Mouse (Mus musculus) testis, postnatal 10 days (tissue): ENCODE data around the gene Kdm8.
"Not testable (repeated sequence)": the region's sequence is repeated elsewhere in the genome, so short reads cannot be mapped to it uniquely, and the experiment has no call there.

ENCODE experiments used
- DNase-seq: peaks from one replicate; pipeline ENCODE4 v3.0.0; 2021; ENCODE audit warnings: low spot score

Kdm8 gene

DNA sequence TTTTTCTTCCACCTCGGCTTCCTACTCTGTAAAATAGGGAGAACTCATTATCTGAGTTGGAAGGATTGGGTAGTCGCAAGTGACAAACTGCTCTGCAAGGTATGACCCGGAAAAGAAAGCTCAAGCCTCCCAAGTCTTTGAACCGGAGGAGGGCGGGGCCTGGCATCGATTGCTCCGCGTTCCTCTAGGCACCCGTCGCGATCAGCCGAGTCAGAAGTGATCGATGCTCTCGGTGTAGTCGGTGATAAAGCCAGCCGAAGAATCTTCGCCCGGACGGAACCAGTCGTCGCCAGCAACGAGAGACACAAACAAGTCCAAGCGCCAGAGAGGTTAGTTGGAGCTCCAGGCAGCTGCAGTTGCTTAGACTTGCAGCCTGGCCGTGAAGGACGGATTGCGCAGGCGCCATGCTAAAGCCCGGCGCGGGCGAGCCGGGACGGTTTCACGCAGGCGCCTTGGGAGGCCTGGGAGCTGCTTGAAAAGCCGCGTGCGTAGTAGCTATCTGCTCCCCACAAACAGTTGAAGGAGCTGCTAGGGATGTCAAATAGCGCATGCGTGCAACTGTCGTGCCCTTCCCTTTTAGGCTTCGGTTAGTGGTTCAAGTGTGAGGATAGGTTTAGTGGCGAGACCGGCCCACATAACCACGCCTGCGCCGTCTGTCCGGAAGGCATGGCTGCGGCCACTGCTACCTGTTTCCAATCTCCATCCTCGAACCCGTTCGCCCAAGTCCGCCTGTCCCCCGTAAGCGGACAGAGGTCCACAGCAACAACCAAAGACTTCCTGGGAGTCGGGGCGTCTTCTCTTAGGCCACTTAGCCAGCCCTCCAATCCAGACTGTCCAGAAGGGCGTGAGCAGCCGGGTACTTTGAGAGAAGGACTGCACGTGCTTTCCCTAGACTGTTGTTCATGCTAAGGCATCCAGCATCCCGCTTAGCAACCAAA is at the start of gene Kdm8:
TSS of gene Kdm8 (plus strand) at position 213 of the 938 bp plus-strand sequence.
- DNase-seq = peak; percentile 96

DNA sequence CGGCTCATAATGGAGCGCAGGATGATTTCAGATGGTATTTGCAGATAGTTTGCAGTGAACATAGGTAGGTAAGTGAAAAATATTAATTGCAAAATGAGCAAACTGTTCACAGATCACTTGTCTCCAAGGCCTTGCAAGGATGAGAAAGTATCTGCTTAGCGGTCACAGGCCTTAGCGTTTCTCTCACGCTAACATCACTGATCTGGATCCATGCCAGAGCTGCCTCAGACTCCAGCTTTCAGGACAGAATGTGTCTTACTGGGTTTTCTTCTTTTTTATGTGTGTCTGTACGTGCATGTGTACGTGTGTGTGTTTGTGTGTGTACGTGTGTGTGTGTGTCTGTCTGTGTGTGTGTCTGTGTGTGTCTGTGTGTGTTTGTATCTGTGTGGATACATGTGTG is 46.4 kb upstream of the Kdm8 start:
- no peak for DNase-seq

DNA sequence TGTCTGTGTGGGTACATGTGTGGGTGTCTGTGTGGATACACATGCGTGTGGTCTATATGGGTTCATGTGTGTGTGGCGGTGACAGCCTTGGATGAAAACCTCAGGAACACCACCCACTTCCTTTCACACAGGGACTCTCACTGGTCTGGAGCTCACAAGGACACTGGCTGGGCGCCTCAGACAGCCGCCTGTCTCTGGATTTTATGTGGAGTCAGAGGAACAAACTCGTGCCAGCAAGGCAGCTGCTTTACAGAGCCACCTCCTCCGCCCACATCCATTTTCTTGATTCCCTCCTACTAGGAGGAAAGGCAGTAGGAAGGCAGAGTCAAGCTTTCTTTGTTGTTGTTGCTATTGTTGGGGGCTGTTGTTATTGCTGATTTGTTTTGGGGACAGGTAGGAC is 45.8 kb upstream of the Kdm8 start:
- DNase-seq = no peak

DNA sequence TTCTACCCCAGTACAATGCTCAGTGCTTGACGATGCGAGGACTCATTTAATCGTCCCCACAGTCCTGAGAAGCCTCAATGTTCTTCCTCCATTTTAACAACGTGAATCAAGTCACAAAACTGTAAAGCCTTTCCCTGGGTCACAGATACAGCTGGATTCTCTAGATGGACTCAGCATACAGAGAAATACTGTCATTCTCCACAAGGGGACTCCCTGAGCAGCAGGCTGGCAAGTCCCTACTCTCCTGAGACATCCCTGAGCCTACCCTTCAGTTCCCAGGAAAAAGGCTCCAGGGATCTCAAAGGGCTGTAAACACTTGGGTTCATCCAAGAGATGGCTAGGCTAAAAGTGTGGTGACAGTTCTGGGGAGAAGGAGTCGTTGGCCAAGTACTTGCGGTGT is 37.3 kb upstream of the Kdm8 start:
- DNase-seq = no peak

DNA sequence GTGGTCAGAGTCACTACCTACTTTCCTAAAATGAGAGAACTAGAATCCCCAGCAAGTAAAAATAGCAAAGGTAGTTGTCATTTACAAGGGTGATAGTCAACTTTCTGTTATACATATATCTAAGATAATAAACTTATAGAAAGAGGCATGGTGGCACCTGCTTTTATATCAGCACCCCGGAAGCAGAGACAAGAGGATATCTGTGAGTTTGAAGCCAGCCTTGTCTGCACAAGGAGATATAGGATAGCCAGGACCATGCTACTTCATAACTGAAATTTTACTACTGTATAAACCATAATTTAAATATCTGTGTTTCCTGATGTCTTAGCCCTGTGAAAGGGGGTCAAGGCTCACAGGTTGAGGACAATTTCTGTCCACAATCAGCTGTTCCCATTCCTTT is 29.4 kb upstream of the Kdm8 start:
- DNase-seq = no peak

DNA sequence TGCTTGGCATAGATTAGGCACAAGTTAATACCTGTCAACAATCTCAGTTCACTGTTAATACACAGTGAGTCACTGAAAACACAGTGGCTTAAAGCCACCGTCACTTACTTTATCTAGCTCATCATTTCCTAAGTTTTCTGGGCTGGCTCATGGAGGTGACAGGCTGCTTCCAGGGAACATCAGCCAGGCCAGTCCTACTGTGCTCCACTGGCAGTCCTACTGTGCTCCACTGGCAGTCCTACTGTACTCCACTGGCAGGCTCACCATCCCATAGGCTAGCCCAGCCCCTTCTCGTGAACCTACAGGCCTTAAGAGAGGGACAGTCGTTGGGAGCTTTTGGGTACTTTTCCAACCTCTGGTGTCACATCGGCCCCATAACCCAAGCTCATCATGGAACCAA is 28.7 kb upstream of the Kdm8 start:
- DNase-seq = no peak

DNA sequence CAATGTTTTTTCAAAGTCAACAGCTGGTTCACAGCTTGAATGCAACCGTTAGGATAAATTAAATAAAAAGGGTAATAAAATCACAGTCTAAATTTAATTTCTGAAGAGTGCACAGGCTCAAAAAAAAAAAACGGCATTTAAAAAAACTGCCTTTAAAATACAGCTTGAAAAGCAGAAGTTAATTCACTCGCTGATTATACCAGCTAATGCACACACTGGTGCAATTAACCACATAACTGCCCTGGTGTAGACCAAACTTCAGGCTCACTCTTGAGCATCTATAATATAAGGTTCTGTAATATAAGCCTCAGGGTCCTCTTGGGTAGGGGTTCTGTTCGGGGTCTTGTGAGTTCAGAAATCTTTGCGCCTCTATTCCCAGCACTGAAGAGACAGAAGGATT is 27.7 kb upstream of the Kdm8 start:
- DNase-seq = no peak

DNA sequence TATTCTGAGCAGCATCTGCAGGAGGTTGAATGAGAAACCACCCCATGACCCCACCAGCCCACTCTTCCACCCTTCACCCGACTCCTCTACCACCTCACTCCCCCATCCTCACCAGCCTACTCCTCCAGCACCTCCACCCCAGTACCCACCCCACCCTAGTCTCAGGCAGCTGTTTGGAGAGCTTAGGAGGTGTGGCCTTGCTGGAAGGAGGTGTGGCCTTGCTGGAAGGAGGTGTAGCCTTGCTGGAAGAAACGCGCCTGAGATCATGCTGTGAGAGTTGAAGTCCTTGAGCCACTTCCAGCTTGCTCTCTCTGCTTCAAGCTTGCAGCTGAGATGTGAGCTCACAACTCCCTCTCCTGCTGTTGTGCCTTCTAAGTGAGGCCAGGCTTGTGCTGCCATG is 26.1 kb upstream of the Kdm8 start:
- DNase-seq = no peak

DNA sequence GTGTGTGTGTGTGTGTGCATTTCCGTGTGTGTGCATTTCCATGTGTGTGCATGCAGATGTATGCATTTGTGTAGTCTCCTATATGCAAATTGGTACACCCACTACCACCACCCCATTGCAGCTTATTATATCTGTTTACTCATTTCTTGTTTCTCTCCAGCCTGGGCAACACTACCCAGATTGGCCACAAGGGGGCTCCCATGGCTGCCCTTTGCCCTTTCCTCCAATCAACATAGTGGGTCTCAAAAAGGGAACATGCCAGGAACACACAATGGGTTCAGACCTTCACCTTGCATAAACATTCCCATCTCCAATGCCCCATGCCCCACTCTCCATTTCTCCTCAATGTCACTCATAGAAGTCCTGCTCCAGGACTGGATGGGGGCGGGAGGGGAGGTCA is 24.3 kb upstream of the Kdm8 start:
- peak; percentile 73 for DNase-seq

DNA sequence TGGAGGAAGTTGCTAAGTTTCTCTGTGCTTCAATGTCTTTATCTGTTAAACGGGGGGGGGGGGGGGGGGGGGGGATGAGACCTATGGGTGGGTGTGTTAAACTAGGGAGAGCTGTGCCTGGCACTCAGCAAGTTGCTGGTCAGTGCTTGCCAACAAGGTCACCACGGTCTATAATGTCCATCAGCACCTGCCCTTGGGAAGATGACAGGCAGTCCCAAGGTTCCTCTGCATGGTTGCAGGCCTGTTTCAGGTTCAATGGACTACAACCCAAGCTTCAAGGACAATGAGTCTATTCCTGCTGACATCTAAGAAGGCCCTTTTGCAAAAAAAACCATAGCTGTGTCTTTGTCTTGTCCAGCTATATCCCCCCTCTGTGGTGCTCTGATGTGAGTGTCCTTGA is 22.6 kb upstream of the Kdm8 start:
- DNase-seq = no peak

DNA sequence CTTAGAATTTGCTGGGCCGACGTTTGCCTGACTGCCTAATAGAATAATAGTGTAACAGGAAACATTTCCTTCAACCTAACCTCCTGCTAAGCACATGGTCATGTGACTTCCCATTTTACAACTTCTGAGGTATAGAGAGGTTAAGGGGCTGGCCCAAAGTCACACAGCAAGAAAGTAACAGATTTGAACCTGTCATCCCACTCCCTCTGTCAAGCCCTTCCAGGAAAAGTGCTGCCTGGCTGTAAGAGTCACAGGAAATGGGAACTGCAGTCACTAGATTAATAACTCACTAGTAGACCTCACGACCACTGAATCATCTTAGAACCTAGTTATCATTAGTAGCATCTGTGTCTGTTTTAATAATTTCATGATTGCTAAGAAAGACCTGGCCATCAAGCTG is 21.4 kb upstream of the Kdm8 start:
- DNase-seq = no peak

DNA sequence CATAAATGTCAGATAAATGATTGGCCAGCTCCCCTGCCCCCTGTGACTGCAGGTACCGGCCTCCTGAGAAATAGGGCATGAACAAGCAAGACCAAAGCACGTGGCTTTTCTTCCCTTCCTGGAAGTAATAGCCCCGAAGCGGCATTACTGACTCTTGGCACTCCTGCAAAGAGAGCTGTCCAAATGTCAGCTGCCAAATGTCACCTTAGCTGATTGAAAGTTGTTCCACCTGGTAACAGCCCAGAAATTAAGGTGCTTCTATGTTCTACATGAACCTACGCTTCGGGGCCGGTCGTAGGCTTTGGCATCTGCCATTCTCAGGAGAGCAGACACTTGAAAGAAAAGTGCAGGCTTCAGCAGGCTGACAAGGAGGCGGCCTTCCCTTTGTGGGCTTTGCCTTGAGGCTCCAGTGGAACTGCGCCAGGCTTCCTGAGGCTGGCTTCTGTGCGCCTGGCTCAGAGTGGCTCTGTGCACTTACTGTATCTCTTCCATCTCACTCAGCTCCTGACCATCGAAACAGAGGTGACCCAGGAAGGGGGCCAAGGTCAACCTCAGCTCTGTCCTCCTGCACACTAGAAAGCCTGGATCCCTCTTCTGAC is 16.9 kb upstream of the Kdm8 start:
- peak; percentile 56 for DNase-seq

DNA sequence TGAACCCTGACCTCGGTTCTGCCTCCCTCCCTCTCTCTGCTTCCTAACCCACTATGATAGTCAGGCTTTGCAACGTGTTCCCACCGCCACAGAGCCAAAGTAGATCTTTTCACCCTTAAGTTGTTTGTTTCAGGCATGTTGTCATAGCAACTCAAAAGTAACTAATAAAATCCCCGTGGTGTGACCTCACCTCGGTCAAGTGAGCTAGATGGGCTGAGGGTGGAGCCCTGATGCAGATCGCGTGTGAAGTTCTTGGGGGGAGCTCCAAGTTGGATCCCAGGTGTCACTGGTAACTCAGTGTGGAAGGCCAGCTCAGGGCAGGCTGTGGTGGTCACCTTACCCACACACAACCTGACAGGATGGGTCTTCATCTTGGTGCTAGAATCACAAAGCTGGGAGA is 16.1 kb upstream of the Kdm8 start:
- DNase-seq = no peak

DNA sequence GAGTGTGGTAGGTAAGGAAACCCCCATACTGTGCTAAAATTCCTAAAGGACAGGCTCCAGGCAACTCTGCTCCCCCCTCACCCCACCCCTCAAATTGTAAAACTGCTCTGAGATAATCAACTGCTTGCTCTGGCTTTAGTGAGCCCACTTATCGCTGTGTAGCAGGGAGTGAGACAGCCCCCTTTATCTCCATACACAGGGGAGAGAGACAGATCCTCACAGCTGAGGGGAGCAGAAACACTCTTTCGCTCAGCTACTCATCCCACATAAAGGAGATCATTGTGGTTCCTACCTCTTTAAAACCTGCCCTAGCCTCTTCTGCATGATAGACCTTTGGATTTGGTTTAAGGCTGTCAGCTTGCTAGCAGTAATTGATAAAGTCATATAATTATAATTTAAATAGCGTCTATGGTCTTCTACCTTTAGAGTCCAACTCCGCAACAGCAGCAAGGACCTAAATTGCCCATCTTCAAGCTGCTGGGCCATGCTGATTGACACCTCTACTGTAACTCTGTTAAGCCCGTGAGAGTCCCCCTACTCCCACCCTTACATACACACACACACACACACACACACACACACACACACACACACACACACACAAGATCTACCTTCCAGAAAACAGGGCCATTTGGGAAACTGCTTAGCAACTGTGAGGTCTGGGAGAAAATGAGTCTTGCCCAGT is 15.5 kb upstream of the Kdm8 start:
- DNase-seq = not testable (repeated sequence)

DNA sequence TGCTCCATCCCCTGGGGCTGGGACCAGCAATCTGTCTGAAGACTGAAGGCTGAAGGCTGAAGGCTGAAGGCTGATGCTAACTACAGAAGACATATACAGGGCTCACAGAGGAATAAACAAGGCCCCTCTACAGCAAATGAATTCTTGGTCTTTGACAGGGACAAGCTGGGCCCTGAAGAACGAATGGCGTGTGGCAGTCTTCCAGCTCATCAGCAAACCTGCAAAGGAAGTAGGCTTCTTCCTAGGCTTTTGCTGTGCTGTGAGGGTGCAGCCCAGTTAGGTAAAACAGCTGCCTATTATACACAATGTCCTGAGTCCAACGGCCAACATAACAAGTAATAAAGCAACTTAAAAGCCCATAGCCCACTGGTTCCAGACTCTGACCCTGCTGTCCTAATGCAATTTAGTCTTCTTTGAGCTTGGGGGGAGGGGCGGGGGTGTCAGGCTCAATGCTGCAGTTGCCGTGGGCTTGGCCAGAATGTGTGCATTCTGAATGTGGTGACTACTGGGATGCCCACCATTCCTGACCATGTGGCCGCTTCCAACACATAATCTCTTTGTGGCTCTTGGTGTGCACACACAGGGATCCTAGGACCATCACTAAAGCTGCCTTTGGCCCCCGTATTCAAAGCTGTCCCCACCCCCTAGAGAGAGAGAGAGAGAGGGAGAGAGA is 14.2 kb upstream of the Kdm8 start:
- DNase-seq = no peak

DNA sequence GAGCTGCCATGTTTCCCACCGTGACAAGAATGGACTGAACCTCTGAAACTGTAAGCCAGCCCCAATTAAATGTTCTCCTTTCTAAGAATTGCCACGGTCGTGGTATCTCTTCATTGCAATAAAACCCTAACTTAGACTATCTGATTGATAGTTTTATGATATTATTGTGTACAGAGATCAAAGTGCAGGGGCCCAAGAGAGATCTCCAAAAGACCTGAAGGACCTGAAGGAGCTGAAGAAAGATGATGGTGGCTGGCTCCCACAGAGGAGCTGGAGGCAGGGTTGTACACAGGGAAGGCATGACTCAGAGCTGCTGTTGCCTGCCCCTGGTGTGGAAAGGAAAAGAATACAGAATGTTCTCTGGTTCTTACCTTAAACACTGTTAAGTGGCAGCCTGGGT is 10.6 kb upstream of the Kdm8 start:
- no peak for DNase-seq

DNA sequence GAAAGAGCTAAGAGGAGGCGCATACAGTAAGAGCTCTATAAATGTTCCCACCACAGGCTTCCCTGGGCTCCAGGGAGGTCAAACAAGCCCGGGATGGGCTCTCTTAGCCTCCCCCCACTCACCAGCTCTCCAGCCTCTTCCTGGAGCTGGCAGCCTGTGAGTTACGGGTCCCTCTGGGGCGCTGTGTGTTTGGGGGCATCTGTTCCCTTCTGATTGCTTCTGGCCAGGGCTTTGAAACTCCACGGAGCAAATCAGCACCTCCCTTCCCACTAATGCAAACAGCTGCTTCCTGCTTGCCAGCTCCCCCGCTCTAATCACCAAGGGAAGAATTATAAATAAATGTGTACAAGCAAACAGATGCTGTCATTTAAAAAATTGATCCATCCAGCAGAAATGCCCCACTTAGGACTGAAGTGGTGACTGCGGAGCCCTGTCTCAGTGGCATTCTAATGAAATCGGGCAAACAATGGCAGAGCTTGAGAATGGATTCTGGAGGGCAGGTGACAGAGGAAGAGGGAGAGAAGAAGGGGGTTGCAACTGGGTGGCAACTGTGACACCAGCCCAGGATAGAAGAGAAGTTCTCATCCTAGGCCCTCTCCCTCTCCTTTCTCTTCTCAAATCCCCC is 9.7 kb upstream of the Kdm8 start:
- no peak for DNase-seq

DNA sequence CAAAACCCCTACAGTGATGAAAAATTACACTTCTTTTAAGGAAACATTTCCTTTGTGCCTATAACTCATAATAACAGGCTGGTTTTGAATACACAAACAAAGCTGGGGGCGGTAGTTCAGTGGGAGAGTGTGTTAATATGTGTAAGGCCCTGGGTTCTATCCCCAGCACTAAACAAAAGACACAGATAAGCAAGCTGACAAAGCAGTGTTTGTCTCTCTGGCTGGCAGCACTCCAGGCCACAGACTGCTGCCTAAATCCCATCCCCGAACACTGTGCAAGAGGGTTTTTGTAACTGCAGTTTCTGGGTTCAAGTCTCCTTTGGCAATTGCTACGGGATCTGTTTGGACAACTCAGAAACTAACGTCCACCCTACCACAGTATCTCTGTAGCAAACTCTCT is 2.2 kb upstream of the Kdm8 start:
- no peak for DNase-seq

DNA sequence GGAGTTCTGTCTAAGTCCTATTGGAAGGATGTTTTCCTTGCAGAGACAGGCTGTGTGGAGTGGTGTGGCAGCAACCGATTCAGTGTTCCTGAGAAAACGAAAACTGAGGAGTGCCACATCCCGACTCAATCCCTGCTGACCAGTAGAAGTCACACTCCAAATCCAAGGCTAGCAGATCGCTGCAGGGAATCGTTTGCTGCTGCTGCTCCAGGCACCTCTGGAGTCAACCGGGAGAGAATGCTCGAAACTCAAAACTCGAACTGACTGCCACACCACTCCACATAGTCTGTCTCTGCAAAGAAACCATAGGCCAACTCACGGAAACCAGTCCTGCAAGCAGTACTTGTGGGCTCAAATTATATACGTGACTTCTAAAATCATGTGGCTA is 406 bp upstream of the Kdm8 start:
- no peak for DNase-seq

DNA sequence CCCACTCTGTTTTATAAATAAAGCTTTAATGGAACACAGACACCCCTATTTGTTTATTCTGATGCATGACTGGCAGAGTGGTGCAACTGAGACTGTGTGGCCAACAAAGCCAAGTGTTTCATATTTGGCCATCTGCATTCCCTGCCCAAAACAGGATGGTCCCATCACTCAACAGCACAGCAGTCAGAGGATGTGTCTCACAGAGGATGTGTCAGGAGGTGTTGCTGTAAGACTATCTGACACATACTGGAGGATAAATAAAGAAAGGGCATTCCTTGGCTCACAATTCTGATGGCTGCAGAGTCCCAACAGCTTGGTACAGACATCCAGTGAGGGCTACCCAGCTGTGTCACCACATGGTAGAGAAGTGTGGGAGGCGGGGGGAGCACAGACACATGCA is 6.2 kb downstream of the Kdm8 start:
- no peak for DNase-seq

DNA sequence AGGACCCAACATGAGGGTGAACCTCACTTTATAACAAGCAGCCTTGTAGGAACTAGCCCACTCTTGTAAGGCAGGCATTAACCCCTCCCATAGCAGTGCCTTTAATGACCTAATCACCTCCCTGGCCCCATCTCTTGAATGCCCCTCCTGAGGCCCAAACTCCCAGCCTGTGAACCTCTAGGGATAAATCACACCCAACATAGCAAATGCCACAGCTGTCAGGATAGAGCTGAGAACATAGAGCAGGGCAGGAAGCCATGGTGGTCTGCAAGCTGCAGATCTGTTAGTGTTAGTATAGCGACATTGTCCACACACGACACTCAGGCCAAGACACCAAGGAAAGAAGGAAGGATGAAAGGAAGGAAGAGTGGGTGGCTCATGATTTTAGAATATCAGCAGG is 6.6 kb downstream of the Kdm8 start:
- DNase-seq = no peak

DNA sequence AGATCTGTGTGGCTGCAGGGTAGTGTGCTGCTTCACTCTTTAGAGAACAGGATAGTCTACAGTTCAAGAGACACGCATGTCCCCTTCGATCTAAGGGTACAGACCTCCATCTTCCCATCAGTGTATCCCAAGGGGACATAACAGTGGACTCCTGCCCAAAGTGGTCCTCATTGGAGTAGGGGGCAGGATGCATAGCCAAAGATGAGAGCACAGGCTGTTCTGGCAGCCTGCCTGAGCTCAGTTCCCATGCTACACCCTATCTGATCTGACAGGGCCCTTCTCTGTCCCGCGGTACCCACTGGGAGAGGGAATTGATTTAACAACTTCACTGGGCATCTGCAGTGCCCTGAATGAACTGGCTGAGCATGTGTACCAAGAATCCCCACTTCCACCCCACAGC is 9.2 kb downstream of the Kdm8 start:
- no peak for DNase-seq
